Comparison of ENCODE assay signal across 7 mouse cellular contexts in genomic region chr4:154301466-154301881, GRCm38 (mm10). TPM values are rescaled to one million over a fixed set of nuclear protein-coding genes. Genes with fewer than 3 reads are reported as not detected.
A peak's percentile ranks its signal among the peaks of the same experiment; 100 is the strongest.
DNase-seq lines count a peak whose midpoint lies in the region; ATAC-seq and TF ChIP-seq lines count a peak whose summit lies in the region.

Arhgef16 (minus strand) TSS chr4:154301676.

- peak within 1 kb of the TSS; percentile 75 for H3K4me3 ChIP-seq in ES-Bruce4 (ENCODE audit: low read depth, low read length)

- no peak for DNase-seq in Patski (ENCODE audit: low read depth, low spot score)
- DNase-seq in heart, postnatal 10 days: peak; percentile 56 to 70
- peak; percentile 53 to 80 for DNase-seq in kidney, postnatal 25 days
- DNase-seq in lung, adult 18-20 months: peak; percentile 35 to 46
- DNase-seq in retina, adult 2 months (ENCODE audit: low read depth, low spot score): peak; percentile 22

- H3K9me3 ChIP-seq in ES-Bruce4 (replicated peaks; ENCODE audit: control insufficient read depth, insufficient read depth, low read length, poor library complexity, severe bottlenecking): no peaks in the 10 kb centered on the region

- intact Hi-C loops in heart, postnatal 10 days (cut with DNase I): loop anchor here (2.0 to 10.0 kb wide), 2 partner anchors 139 to 237 kb away; no protein-coding TSS in a partner anchor

- CTCF ChIA-PET in Patski (lab: Charles Lee): interaction anchor here (0.9 to 2.7 kb wide), 6 partner anchors 8 to 138 kb away, joined by 3 to 18 read pairs (median 4); no protein-coding TSS in a partner anchor

- H3K9ac ChIP-seq in ES-Bruce4 (ENCODE audit: low read depth, poor library complexity, severe bottlenecking): 0 out of 2 replicates have a peak within 1 kb of the TSS, but pooled peaks have one; percentile 65

- peak; percentile 69 for ATAC-seq in Patski
- peak; percentile 86 for ATAC-seq in common myeloid progenitor, adult 5-6 weeks (replicated peaks; ENCODE audit: low read depth, poor library complexity, severe bottlenecking)

- POLR2A ChIA-PET in Patski (lab: Charles Lee): interaction anchor here (0.6 kb wide), 1 partner anchor 94 kb away, joined by 3 read pairs; no protein-coding TSS in a partner anchor

- peak within 1 kb of the TSS; percentile 26; the same call in 1 of the 2 replicates for H3K27ac ChIP-seq in ES-Bruce4 (ENCODE audit: insufficient read depth, low read length)

- H3K4me1 ChIP-seq in ES-Bruce4 (ENCODE audit: control insufficient read depth, insufficient read depth, low read length): peaks cover 6% of the 10 kb centered on the region

- TF ChIP-seq CTCF in ES-Bruce4 (IDR thresholded peaks at IDR 0.05; ENCODE audit: low read depth, low read length) (peak; percentile 90), Patski (IDR thresholded peaks at IDR 0.05) (no peak)

- in situ Hi-C loops in Patski (cut with MboI; ENCODE audit: low pct_unique_long_range_greater_than_20kb): no loop called here

- no peaks in the 10 kb centered on the region for H3K36me3 ChIP-seq in ES-Bruce4 (ENCODE audit: control insufficient read depth, insufficient read depth, low read length, poor library complexity, severe bottlenecking)

- no peak for TF ChIP-seq EP300 in ES-Bruce4 (IDR thresholded peaks at IDR 0.05; ENCODE audit: insufficient read depth, low read depth, low read length)

- H3K27me3 ChIP-seq in ES-Bruce4 (ENCODE audit: control insufficient read depth, insufficient read depth, low read length, poor library complexity, severe bottlenecking) (no peaks in the 10 kb centered on the region), Patski (no peaks in the 10 kb centered on the region)

- no peak for TF ChIP-seq POLR2A in ES-Bruce4 (IDR thresholded peaks at IDR 0.05; ENCODE audit: insufficient read depth, low read length)

RNA-seq across cellular contexts. Expression of gene Arhgef16, which starts in this region (rescaled TPM):
- 37.2 and 38.5 TPM in 2 replicates for polyA plus RNA-seq in ES-Bruce4 (2011; ENCODE audit: insufficient read depth, insufficient read length, low read depth, missing spikeins)
- 1.6 TPM for polyA plus RNA-seq in Patski (2021)
- not detected in 2 replicates for total RNA-seq in common myeloid progenitor, adult 5-6 weeks (2017)
- 1 to 10 TPM in 1 of 2 experiments, under 1 TPM in 1; 0.77 to 1.4 TPM for total RNA-seq in heart, postnatal 10 days (2021)

Comparison
In these comparisons a context has a peak if more than half of its experiments do, and no peak if none do; other contexts are left out.
1. RNA of gene Arhgef16 (polyA plus RNA-seq): 37.2 to 38.5 TPM in ES-Bruce4; 1.6 TPM in Patski (single experiment); every median in the first group is over 10 times any median in the second.
2. Peak in ATAC-seq in common myeloid progenitor, adult 5-6 weeks; RNA of the gene not detected or under 1 TPM.